Mouse (Mus musculus) intestine, postnatal 0 days (tissue): ENCODE measurements around the gene Prm2. TPM values are rescaled to one million over a fixed set of nuclear protein-coding genes. Genes with fewer than 3 reads are reported as not detected.

Source experiments
- ATAC-seq: fragments of 200-750 bp; cut with Nextera tagmentation; 2 replicates; pipeline ENCODE4 v1.8.0; 2017; ENCODE audit warnings: mild to moderate bottlenecking, moderate TSS enrichment, moderate library complexity
- H3K27ac ChIP-seq: fragments of 300-500 bp; sonication (generic); 2 replicates; pipeline ENCODE4 v1.5.1; 2014; ENCODE audit warnings: mild to moderate bottlenecking, low read depth, low read length, moderate library complexity
- H3K27me3 ChIP-seq: fragments of 300-500 bp; sonication (generic); replicated peaks from 2 replicates; pipeline ENCODE4 v1.6.1; 2014; ENCODE audit warnings: low read length, mixed read lengths; ENCODE audit not compliant: control insufficient read depth, insufficient read depth
- H3K36me3 ChIP-seq: fragments of 300-500 bp; sonication (generic); 2 replicates; pipeline ENCODE4 v1.6.1; 2014; ENCODE audit warnings: mild to moderate bottlenecking, moderate library complexity; ENCODE audit not compliant: control insufficient read depth, insufficient read depth
- H3K4me1 ChIP-seq: fragments of 300-500 bp; sonication (generic); replicated peaks from 2 replicates; pipeline ENCODE4 v1.6.1; 2014; ENCODE audit warnings: antibody characterized with exemption, low read length, mixed read lengths; ENCODE audit not compliant: control insufficient read depth, insufficient read depth
- H3K4me2 ChIP-seq: fragments of 300-500 bp; sonication (generic); replicated peaks from 2 replicates; pipeline ENCODE4 v1.6.1; 2014; ENCODE audit warnings: low read depth, mild to moderate bottlenecking, moderate library complexity
- H3K4me3 ChIP-seq: fragments of 300-500 bp; sonication (generic); 2 replicates; pipeline ENCODE4 v1.5.1; 2014; ENCODE audit warnings: low read depth, low read length
- H3K9ac ChIP-seq: fragments of 300-500 bp; sonication (generic); 2 replicates; pipeline ENCODE4 v1.6.1; 2014; ENCODE audit warnings: mild to moderate bottlenecking, low read depth, low read length
- H3K9me3 ChIP-seq: fragments of 300-500 bp; sonication (generic); 2 replicates; pipeline ENCODE4 v1.6.1; 2016; ENCODE audit warnings: mixed run types; ENCODE audit not compliant: control insufficient read depth
- CTCF ChIP-seq: sonication (generic); IDR thresholded peaks from 2 replicates; pipeline ENCODE4 v1.5.1; 2016; ENCODE audit warnings: low read depth, mild to moderate bottlenecking, control low read depth, antibody characterized with exemption, moderate library complexity
- WGBS: fragments of 180-500 bp; shearing (Covaris S2); extraction: QIAGEN DNeasy Blood & Tissue Kit; methylation state at CpG from one replicate; pipeline ENCODE4 v1.1.7; 2014; 5-methylcytosine and 5-hydroxymethylcytosine counted together
- polyA plus RNA-seq: library from polyadenylated mRNA; unstranded; fragments of >200 nt; fragmentation: Nextera tagmentation; extraction: Ambion mirVana; gene quantifications from 2 replicates; pipeline ENCODE4 v1.2.1, GENCODE M21; 2015

Gene Prm2
- polyA plus RNA-seq, 1 experiment from 2014 or later = not detected

DNA sequence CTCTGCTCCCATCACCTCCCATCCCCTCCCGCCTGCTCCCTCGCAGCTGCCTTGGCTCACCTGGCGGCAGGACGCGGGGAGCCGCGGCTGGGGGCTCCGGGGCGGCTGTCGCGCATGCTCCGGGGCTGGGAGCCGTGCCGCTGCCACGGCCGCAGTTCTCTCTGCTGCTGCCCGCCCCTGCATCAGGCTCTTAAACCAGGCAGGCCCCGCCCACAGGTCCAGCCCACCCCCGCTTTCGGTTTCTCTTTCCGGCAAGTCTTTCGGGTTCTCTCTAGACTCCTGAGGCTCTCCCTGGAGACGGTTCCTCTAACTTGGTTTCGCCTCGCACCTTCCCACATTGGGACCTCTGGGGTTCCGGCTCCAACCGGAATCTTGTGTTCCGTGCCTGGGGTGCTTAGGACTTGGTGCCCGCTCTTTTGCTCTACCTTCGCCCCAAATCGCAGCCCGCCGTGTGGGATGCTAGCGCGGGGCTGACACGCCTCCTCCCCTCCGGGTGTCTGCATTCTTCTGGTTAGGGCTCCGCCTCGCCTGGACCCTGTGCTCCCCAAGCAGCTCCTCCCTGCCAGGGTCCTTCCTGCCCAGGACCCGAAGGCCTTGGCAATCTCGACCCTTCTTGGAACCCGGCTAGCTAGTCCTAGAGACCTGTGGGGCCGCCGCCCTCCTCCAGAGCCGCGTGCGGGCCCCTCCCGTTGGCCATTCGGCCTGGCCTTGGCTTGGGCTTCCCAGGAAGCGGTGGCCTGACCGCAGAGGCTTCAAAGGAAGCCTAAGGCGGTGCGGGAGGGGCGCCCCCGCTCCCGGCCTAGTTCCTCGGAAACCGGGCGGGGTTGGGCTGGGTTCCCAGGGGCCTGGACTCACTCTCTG is 10.3 kb downstream of the Prm2 start, which contains the start of gene Socs1:
Socs1 (minus strand) TSS at position 166 of the 861 bp plus-strand sequence.
- no peaks in the 10 kb centered on the region for H3K9me3 ChIP-seq
- no peak for TF ChIP-seq CTCF
- H3K4me2 ChIP-seq = peak within 1 kb of the TSS; percentile 100
- peak within 1 kb of the TSS; percentile 81 for H3K4me3 ChIP-seq
- H3K27me3 ChIP-seq = no peaks in the 10 kb centered on the region
- no peaks in the 10 kb centered on the region for H3K36me3 ChIP-seq
- WGBS = under 1% methylated on average over 59 of the region's 59 CpGs
- 0 out of 2 replicates have a peak, but pooled peaks cover 8% of the 10 kb centered on the region for H3K4me1 ChIP-seq
- H3K9ac ChIP-seq = peak within 1 kb of the TSS; percentile 77
- ATAC-seq = peak; percentile 85
- H3K27ac ChIP-seq = peak within 1 kb of the TSS; percentile 97

DNA sequence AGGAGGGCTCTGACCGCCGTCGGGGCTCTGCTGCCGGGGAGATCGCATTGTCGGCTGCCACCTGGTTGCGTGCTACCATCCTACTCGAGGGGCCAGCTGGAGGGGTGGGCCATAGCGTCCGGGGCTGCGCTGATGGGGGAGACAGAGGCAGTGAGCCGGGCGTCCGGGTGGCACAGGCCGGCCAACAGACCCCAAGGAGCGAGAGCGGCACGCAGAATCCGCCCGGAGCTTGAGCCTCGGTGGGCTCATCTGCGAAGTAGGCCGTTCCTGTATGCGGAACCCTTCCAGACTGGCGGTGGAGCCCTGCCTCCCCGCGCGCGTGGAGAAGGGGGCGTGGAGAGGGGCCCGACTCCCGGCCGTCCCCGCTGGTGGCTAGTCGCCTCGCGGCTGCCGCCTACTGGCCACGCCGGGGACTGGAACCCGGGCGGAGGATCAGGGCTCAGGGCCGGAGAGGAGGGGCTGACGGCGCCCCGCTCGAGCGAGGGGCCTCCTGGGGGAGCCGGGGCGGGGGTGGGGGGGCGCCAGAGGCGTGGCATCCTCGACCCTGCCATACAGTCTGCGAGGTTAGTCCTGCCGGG is 11.1 kb downstream of the Prm2 start:
- peak; percentile 91 for TF ChIP-seq CTCF
- ATAC-seq = peak; percentile 81
- no peaks in the 10 kb centered on the region for H3K9me3 ChIP-seq

DNA sequence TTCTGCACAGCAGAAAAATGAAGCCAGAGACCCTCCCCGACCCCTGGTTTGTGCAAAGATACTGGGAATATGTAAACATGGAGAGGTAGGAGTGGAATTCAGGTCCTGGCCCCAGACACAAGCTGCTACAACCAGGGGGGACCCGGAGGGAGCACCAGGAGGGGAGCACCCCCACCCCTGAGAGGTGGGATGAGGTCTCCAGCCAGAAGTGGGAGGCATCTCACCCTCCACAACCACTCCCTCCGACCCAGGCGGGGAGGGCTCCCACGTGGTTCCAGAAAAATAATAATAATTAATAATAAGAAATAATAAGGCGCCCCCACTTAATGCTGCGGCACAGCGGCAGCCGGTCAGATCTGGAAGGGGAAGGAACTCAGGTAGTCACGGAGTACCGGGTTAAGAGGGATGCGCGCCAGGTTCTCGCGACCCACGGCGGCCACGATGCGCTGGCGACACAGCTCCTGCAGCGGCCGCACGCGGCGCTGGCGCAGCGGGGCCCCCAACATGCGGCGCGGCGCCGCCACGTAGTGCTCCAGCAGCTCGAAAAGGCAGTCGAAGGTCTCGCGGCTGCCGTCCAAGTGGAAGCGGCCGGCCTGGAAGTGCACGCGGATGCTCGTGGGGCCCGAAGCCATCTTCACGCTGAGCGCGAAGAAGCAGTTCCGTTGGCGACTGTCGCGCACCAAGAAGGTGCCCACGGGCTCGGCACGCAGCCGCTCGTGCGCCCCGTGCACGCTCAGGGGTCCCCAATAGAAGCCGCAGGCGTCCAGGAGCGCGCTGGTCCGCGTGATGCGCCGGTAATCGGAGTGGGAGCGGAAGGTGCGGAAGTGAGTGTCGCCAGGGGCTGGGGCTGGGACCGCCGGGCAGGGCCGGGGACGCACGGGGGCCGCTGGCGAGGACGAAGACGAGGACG is 11.8 kb downstream of the Prm2 start:
- no peaks in the 10 kb centered on the region for H3K36me3 ChIP-seq
- 3% methylated on average over 81 of the region's 81 CpGs for WGBS
- 0 out of 2 replicates have a peak, but pooled peaks cover 8% of the 10 kb centered on the region for H3K4me1 ChIP-seq

More for the DNA sequence above, 11.1 kb downstream of the Prm2 start:
- Histone ChIP-seq H3K4me1 (0 out of 2 replicates have a peak, but pooled peaks cover 8% of the 10 kb centered on the region), H3K36me3 (no peaks in the 10 kb centered on the region), H3K27ac (peak overlapping the region; percentile 97), H3K27me3 (no peaks in the 10 kb centered on the region), H3K4me2 (peak overlapping the region; percentile 100), H3K9ac (peak overlapping the region; percentile 77), H3K4me3 (peak overlapping the region; percentile 81)
- WGBS = under 1% methylated on average over 55 of the region's 55 CpGs

DNA sequence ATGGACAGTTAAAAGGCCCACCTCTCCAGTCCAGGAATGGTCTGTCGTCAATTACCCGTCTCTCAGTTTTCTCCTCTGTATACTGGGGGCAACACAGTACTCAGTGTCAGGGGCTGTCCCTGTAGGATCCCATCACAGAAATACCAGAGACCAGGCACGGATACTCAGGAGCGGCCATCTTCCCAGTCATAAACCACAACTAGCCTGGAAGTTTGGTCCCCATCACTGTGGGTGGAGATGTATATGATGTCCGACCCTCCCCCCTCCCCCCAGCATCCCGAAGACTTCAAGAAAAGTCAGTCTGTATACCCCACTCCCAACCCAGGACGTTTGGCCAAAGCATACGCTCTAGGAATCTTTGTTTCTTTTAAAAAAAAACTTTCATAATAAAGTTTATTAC is 12.5 kb downstream of the Prm2 start:
- H3K9me3 ChIP-seq = no peaks in the 10 kb centered on the region
- H3K4me2 ChIP-seq = peak overlapping the region; percentile 100
- 63% methylated on average over 8 of the region's 8 CpGs for WGBS
- no peak overlapping the region for H3K27ac ChIP-seq
- 0 out of 2 replicates have a peak, but pooled peaks cover 8% of the 10 kb centered on the region for H3K4me1 ChIP-seq
- no peaks in the 10 kb centered on the region for H3K36me3 ChIP-seq
- TF ChIP-seq CTCF = no peak
- H3K27me3 ChIP-seq = no peaks in the 10 kb centered on the region
- no peak overlapping the region for H3K9ac ChIP-seq
- no peak for ATAC-seq
- H3K4me3 ChIP-seq = no peak overlapping the region; the same call in 1 of the 2 replicates

More for the DNA sequence above, 11.8 kb downstream of the Prm2 start:
- H3K4me3 ChIP-seq = peak overlapping the region; percentile 81
- H3K27ac ChIP-seq = 0 out of 2 replicates have a peak overlapping the region, but pooled peaks have one; percentile 97
- H3K9ac ChIP-seq = peak overlapping the region; percentile 77
- peak; percentile 55 for TF ChIP-seq CTCF
- no peaks in the 10 kb centered on the region for H3K9me3 ChIP-seq
- no peaks in the 10 kb centered on the region for H3K27me3 ChIP-seq
- peak overlapping the region; percentile 100 for H3K4me2 ChIP-seq
- no peak for ATAC-seq

DNA sequence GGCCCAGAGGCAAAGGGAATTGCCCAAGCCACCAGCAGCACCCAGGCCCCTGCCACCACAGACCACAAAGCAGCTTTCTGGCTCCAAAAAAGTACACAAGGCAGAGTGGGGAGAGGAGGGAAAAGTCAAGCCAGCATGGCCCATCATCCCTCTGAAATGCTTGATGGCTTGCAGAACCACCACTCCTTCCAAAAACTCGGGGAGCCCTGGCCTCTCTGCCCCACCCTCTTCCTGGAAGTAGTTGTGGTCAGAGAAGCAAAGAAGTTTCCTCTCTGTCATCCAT is 12.8 kb downstream of the Prm2 start:
- ATAC-seq = no peak
- TF ChIP-seq CTCF = no peak
- H3K9ac ChIP-seq = no peak overlapping the region
- 0 out of 2 replicates have a peak, but pooled peaks cover 8% of the 10 kb centered on the region for H3K4me1 ChIP-seq
- H3K36me3 ChIP-seq = no peaks in the 10 kb centered on the region
- 29% methylated on average over 1 of the region's 1 CpGs for WGBS
- no peak overlapping the region for H3K27ac ChIP-seq
- 0 out of 2 replicates have a peak overlapping the region, but pooled peaks have one; percentile 100 for H3K4me2 ChIP-seq
- no peaks in the 10 kb centered on the region for H3K27me3 ChIP-seq
- H3K9me3 ChIP-seq = no peaks in the 10 kb centered on the region
- no peak overlapping the region for H3K4me3 ChIP-seq
